Mouse (Mus musculus) thymus, postnatal 36 days (tissue): ENCODE results near the gene Gjc1.
A peak's percentile ranks its signal among the peaks of the same experiment; 100 is the strongest.

Experiments
- DNase-seq, 2 experiments: peaks; one replicate each; pipeline ENCODE4 v3.0.0; 2022; ENCODE audit warnings: mixed read lengths in 2 of 2

The Gjc1 gene

DNA sequence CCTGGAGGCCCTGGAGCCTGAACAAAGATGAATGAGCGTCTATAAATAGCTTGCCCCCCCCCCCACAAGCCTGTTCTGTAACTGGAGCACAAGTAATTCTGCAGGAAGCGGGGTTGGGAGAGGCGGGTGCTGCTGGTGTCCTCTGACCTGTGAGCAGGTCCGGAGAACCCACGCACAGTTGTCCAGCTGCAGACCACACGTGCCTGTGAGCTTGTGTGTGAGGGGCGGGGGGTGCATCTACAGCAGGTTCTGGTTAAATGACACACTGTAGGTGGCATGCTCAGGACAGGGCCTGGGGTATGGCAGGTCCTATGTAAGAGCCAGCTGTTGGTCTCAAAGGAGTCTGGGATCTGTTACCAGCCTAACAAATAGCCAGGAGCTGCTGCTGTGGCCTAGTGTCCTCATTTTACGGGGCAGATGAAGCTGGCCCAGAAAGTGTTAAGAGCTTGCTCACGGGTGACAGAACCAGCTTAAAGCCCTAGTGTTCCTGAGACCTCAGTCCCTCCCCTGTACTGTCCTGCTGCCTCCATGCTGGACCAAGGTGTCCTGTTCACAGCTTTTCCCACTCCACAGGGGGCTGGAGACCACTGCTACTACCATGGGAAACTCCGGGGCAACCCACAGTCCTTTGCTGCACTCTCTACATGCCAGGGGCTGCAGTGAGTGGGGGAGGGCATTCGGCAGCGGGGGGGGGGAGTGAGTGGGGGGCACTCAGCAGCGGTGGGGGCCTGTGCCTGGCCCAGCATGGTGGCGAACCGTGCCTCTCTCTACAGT is 48.7 kb downstream of the Gjc1 start:
- DNase-seq, result no peak

DNA sequence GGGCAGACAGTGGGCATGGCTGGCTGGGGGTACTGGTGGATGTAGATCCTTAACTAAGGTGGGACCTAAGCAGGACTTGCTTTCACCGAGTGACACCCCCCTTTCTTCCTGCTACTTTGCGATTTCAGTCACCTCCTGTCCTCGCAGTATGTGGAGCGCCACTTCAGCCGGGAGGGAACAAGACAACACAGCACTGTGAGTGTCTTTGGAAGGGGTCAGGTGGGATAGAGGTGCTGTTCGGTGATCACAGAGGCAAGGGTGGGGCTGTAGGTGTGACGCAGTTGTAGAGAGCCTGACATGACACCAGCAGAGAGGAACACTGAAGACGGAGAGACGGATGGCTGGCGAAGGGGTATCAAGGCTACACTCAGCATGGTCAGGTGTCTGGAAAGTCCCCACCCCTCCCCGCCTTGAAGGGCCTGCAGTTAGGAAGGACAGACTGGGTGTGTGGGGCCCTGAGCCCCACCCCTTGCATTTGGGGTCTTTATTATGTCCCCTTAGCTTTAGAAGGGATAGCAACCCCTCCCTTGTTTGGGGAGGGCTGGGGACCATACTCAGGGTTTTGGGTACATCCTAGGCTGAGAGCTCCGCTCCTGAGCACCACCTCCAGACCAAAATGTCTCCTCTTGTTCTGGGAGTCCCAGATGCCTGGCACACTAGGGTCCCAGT is 49.4 kb downstream of the Gjc1 start:
- no peak for DNase-seq

DNA sequence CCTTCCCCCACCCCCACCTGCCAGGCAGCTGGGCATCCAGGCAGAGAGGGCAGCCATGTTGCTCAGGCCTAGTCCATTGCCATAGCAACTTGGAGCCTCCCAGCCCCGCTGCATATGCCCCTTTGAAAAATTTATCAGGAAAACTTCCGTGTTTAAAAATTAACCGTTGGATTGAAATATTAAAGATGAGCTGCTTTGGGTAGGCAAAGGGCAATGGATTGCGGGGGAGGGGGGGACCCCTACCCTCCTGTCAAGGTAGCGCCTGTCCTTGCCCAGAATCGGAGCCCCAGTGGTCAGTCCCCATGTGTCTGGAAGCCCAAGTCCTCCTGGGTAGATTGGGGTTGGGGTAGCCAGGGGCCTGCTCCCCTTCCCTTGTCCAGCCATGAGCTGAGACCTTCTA is 50.4 kb downstream of the Gjc1 start:
- no peak for DNase-seq

DNA sequence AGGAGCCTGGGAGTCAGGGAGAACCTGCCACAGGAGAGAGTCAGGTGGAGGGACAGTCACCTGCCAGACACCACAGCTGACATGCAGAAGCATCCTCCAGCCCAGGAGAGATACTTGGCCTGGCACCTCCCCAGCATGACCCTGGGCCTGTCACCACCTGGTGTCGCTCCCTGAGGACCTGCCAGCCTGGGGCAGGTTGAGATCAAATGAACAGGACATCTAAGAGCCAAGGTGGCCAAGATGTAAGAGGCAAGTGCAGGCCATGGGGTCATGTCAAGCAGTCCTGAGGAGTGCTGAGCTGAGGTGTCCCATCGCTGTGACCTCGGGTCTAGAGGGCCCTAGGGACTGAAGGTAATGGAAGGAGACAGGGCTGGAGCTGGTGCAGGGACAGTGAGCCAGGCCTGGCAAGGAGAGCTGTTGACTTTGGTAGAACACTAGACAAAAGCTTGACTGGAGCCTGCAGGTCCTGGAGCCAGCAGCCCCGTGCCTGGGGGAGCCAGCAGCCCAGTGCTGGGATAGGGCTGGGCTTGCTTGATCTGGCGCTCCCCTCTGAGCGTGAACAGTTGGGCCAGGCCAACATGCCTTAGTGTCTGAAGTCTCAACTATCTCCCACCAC is 52.3 kb downstream of the Gjc1 start:
- no peak for DNase-seq

DNA sequence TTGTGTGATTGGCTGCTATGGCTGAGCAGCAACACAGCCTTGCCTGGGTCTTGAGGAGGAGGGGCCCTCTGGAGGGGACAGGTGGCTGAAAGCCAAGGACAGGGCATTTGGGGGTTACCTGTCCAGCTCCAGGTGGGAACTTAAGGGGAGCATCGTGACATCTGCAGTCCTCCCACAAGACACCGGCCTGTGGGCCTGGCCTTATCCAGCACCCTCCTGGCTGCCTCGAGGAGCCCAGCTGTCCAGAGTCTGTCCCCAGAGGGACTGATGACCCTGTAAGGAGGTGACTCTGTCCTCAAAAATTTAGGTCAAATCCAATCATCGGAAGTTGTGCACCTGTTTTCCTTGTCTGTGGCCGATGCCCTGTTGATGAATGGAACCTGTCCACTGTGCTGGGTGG is 54.1 kb downstream of the Gjc1 start:
- no peak for DNase-seq

DNA sequence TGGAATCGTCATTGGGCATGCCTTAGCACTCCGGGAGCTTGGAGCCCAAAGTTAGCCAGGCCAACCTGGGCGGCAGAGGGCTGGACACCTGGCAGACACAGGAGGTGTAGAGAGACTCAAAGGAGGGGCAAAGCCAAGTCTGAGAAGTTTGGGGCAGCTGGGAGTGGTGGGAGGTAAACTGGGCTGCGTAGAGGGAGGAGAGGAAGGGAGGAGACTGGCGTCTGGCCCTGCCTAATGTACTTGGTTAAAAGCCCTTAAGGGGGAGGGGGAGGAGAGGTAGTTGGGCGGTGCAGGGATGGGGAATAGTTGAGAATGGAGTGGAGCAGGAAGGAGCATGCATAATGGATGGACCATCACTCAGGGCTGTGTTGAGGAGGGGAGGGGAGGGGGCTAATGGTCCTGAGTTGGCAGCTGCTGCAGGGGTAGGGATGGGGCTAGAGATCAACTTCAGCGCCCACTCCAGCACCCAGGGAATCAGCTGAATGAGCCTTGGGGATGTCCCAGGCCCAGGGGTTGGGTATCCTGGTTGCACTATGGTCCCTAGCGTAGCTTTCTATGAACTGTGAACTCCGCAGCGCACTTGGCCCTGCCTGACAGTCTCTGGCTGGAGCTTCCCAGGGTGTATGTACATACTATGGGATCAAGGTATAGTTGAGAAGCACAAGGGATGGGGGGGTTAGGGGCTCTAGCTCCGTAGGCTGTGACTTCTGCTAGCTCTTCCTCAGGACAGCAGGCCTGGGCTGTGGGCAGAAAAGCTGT is 56.3 kb downstream of the Gjc1 start:
- DNase-seq, result no peak

DNA sequence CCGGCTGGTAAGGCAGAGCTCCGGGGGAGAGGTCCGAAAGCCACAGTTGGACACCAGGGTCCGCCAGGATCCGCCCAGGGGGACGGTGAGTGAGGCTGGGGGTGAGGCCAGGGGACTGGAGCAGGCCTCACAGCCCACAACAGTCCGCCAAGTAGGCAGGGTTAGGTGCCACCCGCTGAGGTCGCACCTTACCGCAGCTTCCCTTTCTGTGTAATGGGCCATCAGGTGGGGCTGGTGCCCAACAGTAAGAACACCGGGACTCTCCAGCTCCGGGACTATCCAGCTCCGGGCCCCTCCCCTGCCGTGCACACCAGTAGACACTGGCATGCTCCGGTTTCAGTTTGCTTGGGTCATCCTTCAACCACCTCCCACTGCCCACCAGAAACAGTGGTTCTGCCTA is 57.3 kb downstream of the Gjc1 start:
- DNase-seq, result peak in 1 of 2 experiments; percentile 24

DNA sequence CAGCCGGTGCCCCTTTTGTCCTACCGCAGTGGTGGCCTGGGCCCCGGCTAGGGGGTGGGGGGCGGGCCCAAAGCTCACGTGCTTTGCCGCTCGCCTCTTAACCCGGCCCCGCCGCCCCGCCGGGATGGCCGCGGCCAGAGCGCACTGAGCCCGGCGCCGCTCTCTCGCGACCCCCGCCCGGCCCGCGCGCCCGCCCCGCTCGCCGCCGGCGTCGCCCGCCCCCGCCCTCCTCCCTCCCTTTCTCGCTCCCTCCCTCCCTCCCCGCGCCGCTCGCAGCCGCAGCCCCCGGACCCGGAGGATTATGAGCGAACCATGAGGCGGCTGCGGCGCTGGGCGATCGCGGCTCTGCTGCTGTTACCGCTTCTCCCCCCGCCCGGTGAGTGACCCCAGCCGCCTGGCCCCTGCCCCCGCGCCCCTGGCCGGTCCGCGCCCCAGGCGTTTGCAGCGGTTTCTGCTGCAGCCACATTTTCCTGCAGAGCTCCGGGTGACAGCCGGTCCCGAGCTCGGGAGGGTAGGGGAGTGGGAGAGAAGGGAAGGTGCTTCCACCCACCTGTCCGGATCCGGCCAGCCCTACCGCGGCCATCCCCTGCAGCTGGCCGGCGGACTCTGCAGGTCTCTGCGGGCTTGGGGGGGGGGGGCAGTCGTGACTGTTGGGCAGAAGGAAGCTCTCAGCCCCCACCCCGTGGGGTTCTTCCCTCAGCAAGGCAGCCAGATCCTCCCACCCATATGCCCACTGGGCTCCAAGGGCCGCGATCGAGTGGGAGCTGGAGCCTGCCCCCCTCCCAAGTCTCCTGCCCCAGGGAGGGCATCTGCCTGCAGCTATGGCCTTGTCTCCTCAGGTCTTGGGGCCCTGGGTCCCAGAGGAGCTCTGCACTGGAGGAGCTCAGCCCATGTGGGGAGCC is 57.9 kb downstream of the Gjc1 start, which contains the start of gene Adam11:
Gene Adam11 (plus strand): TSS at position 131 of the 902 bp plus-strand sequence.
- DNase-seq, result peak in 1 of 2 experiments; percentile 25

DNA sequence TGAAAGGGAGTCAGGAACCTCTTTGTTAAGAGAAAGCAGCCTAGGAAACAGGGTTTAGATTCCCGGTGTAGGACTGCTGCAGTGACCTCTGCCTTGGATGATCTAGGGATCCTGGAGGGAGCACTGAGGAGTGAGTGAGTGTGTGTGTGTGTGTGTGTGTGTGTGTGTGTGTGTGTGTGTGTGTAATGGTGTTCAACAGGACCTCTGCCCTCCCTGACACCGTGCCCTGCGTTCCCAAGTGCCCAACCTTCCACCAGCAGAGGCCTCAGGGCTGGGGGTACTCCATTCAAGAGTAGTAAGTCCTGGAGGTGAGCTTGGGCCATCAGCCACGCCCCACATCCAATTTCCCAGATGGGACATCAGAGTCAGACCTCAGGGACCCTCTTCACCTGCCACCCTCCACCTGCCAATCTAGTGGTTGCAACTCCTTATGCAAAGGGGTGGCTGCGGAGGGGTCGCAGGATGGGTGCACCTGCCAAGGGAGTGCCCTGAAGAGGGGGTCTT is 58.6 kb downstream of the Gjc1 start:
- DNase-seq, result no peak

DNA sequence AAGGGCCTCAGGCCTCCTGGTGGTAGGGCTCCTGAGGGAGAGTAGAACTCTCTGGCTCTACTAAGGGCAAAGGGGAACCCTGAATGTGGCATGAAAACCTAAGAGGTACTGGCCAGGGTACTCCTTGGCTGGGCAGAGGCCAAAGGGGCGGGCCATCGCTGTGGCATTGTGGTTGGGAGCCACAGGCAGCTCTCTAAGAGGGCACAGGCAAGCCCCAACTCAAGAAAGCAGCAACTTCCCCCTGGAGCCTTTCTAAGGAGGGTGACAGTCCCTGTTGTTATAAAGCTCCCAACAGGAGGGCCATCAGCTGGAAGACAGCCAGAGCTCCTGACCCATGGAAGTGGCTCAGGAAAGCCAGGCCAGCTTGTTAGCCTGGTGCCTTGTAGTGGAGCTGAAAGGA is 60.5 kb downstream of the Gjc1 start:
- DNase-seq, result no peak

DNA sequence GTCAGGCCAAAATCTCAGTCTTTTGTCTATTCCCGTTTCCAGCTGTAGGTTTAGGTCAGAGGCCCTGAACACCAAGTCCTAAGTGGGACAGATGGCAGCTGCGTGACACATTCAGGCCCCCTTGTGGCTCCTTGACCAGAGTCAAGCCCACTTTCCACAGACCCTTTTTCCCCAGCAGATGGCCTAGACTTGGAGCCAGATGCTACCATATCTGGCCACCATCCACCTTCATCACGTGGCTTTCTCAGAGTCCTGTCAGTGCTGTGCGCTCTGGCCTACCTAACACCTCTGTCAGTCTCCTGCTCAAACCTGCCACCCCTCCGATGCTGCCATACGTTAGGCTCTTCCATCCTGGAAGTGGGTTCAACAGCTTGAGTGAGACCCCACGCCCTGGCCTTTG is 64.1 kb downstream of the Gjc1 start:
- no peak for DNase-seq

DNA sequence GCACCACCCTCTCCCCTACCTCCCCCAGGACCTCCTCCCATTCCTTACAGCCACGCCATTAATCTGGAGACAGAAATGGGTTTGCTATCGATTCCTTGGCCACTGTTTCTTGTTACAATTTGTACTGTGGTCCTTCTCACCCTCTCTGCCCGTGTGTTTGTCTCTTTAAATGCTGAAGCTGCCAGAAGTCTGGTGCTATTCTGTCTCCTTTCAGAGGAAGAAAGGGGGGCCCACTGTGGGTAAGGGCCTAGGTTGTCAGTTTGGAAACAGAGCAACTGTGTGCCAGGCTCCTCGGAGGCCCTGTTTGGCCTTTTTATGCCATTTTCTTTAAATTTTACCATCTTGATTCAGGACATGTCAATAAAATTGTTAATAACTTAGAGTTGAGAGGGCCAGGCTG is 65.1 kb downstream of the Gjc1 start:
- peak; percentile 37 to 44 for DNase-seq

DNA sequence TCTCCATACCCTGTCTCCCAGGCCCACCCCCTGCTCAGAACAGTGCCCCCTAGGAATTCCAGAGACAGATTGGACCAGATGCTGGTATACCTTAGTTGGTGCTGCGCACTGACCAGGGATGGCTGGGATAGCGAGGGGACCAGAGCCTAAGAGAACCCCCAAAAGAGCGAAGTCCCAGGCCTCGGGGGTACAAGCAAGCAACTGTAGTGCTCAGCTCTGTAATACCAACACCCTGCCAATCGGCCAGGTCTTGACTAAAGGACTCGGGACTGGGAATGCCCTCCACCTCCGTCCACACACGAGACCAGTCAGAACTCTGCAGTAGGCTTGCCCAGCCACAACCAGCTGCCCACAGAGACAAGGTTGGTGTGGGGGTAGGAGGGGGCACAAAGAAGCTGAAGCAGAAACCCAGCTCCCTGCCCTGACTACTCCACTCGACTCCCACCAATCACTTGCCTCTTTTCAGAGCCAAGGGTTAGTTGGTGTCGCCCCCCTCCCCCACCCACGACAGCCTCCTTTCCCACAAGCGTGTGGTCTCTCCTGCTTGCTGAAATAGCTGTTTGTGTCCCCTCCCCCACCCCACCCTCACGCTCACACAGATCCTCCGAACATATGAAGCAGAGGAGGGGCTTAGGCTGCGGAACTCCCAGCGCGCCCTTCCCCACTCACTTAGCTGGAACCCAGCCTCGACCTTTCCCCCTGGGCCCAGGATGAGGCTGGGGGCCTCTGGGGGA is 65.7 kb downstream of the Gjc1 start:
- DNase-seq, result peak; percentile 76 to 86

DNA sequence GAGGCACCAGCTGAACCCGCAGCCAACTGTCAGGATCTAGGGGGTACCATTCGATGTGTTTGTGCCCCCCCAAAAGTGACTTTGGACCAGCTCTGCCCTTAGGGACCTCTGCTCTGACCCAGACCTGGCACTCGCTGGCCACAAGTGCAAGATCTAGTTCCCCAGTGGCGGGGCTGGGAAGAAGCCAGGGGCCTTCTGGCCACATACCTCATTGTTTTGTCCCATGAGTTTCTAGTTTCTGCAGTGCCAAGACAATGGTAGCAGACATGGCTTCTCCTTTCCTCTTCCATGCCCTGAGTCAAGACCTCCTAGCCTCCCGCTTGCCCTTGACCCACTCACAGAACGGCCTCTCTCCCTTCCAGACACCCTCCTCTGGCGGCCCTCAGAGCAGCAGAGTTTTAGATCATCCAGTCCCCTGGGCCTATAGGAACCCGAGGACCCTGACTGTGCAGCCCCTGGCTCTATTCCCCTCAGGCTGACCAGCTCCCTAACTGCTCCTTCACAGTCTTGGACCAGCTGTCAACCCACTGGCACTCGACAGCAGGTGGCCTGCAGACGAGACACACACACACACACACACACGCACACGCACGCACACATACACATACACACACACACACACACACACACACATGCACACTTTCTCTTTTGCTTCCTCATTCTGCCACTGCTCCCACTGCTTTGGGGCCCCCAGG is 66.5 kb downstream of the Gjc1 start:
- DNase-seq, result peak in 1 of 2 experiments; percentile 25

DNA sequence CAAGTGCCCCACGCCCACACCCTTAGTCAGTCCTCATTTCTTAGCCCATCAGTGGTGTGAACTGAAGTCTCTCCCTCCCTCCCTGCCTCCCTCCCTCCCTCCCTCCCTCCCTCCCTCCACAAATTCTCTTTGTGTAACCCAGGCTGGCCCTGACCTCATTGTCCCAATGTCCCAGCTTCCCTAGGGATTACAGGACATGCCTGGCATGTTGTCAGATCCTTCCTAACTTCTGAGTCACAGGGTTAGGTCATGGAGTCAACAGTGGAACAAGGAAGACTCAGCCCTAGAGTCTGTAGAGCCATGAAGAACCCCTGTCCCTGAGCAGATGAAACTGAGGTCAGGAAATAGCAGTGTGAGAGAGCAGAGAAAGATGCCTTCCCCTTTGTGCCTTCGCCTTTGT is 69.8 kb downstream of the Gjc1 start:
- no peak for DNase-seq
